Mouse (Mus musculus): Measurements from ENCODE around the gene Crxos. TPM values are rescaled to one million over a fixed set of nuclear protein-coding genes. Genes with fewer than 3 reads are reported as not detected.

The Crxos gene
- total and polyA plus RNA-seq, 3 experiments: 1.1 to 1.5 TPM; not detected in 1

DNA sequence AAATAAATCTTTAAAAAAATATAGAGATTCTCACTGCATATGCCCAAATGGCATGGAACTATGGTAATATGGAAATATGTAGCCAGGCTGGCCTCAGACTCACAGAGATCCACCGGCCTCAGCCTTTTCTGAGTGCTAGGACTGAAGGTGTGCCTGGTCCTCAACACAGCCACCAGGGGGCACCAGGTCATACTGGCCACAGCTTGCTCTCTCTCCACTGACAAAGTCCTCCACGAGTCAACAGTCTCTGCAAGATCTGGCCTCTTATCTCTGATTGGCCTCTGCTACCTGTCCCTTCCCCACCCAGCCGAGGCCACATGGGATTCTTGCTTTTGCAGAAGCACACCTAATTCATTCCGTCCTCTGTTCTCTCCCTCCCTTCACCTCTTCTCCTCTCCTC, 47.5 kb downstream of the Crxos start:
- Histone ChIP-seq H3K79me2 (replicated peaks; ENCODE audit: control insufficient read depth, extremely low read depth, insufficient read depth, poor library complexity, severe bottlenecking) (no peaks in the 10 kb centered on the region), H3K4me1 (ENCODE audit: control insufficient read depth in 1 of 2, insufficient read depth in 2 of 2) (peaks cover 0 to 4% of the 10 kb centered on the region in 2 experiments; a peak in 1 of 4 replicates), H3K9me3 (replicated peaks; ENCODE audit: low read length) (no peaks in the 10 kb centered on the region), H3K4me2 (ENCODE audit: insufficient read depth, low read depth, poor library complexity, severe bottlenecking) (no peak overlapping the region), H3K27ac (ENCODE audit: insufficient read depth, low read depth) (no peak overlapping the region), H3K27me3 (replicated peaks) (no peaks in the 10 kb centered on the region), H3K9ac (ENCODE audit: insufficient read depth, low read depth) (no peak overlapping the region), H3K4me3 (replicated peaks in 1 of 3; ENCODE audit: low read depth in 2 of 3, low read length in 2 of 3, poor library complexity in 1 of 3) (no peak overlapping the region), H3K36me3 (replicated peaks in 1 of 2; ENCODE audit: control insufficient read depth in 1 of 2, insufficient read depth in 1 of 2, low read length in 1 of 2) (peaks cover 0 to 3% of the 10 kb centered on the region in 2 experiments)
- peak; percentile 73 for DNase-seq (ENCODE audit: extremely low read depth)
- dilution Hi-C loops (cut with MboI; ENCODE audit: extremely low pct_ligation_motif_present, extremely low pct_unique_long_range_greater_than_20kb, low sequenced_read_pairs) (no loop called here), in situ Hi-C loops (cut with MboI; ENCODE audit: low pct_ligation_motif_present, low pct_unique_long_range_greater_than_20kb, low sequenced_read_pairs) (loop anchor here (25.0 kb wide), 1 partner anchor 857 kb away; the partner anchor contains the start of gene Slc1a5)
- TF ChIP-seq TBP (conservative IDR thresholded peaks at IDR 0.05; ENCODE audit: low read depth, low read length): no peak
- TF ChIP-seq MYC (IDR thresholded peaks at IDR 0.05; ENCODE audit: low read depth, low read length): peak; percentile 62; the same call in 1 of the 2 replicates
- peak; percentile 44 to 85 for TF ChIP-seq CTCF (conservative IDR thresholded peaks at IDR 0.05 in 1 of 2, IDR thresholded peaks at IDR 0.05 in 1 of 2; ENCODE audit: low read depth in 2 of 2, low read length in 2 of 2)
- peak; percentile 57 for TF ChIP-seq RAD21 (IDR thresholded peaks at IDR 0.05; ENCODE audit: low read depth, low read length)
- TF ChIP-seq SMC3 (IDR thresholded peaks at IDR 0.05; ENCODE audit: low read depth, low read length): peak; percentile 78
- TF ChIP-seq MAX (IDR thresholded peaks at IDR 0.05; ENCODE audit: low read length): peak; percentile 44; the same call in 1 of the 2 replicates
- TF ChIP-seq NELFE (IDR thresholded peaks at IDR 0.05; ENCODE audit: low read depth, low read length): no peak
- no peak for TF ChIP-seq NRF1 (IDR thresholded peaks at IDR 0.05; ENCODE audit: low read depth, low read length)
- 0 out of 2 replicates have a peak, but pooled peaks have one; percentile 9 for TF ChIP-seq IRF4 (IDR thresholded peaks at IDR 0.05; ENCODE audit: low read depth, low read length)

GRCm38 (mm10) chr7:15930543-15930942, 48.1 kb downstream of the Crxos start:
- Histone ChIP-seq H3K36me3 (replicated peaks in 1 of 2; ENCODE audit: control insufficient read depth in 1 of 2, insufficient read depth in 1 of 2, low read length in 1 of 2) (peaks cover 0 to 8% of the 10 kb centered on the region in 2 experiments), H3K9ac (ENCODE audit: insufficient read depth, low read depth) (no peak overlapping the region), H3K4me1 (ENCODE audit: control insufficient read depth in 1 of 2, insufficient read depth in 2 of 2) (peaks cover 0 to 4% of the 10 kb centered on the region in 2 experiments; a peak in 1 of 4 replicates), H3K9me3 (replicated peaks; ENCODE audit: low read length) (no peaks in the 10 kb centered on the region), H3K79me2 (replicated peaks; ENCODE audit: control insufficient read depth, extremely low read depth, insufficient read depth, poor library complexity, severe bottlenecking) (no peaks in the 10 kb centered on the region), H3K27ac (ENCODE audit: insufficient read depth, low read depth) (no peak overlapping the region), H3K4me3 (replicated peaks in 1 of 3; ENCODE audit: low read depth in 2 of 3, low read length in 2 of 3, poor library complexity in 1 of 3) (no peak overlapping the region), H3K27me3 (replicated peaks) (no peaks in the 10 kb centered on the region), H3K4me2 (ENCODE audit: insufficient read depth, low read depth, poor library complexity, severe bottlenecking) (no peak overlapping the region)
- DNase-seq (ENCODE audit: extremely low read depth): no peak
- no peak for TF ChIP-seq MAZ (IDR thresholded peaks at IDR 0.05; ENCODE audit: low read depth, low read length)
- no peak for TF ChIP-seq HCFC1 (IDR thresholded peaks at IDR 0.05; ENCODE audit: low read depth, low read length)
- peak; percentile 32 for TF ChIP-seq RAD21 (IDR thresholded peaks at IDR 0.05; ENCODE audit: low read depth, low read length)
- TF ChIP-seq ZNF384 (IDR thresholded peaks at IDR 0.05; ENCODE audit: low read depth, low read length): no peak
- TF ChIP-seq CTCF (conservative IDR thresholded peaks at IDR 0.05 in 1 of 2, IDR thresholded peaks at IDR 0.05 in 1 of 2; ENCODE audit: low read depth in 2 of 2, low read length in 2 of 2): peak; percentile 18 to 50; a peak in 2 of 4 replicates
- no peak for TF ChIP-seq NELFE (IDR thresholded peaks at IDR 0.05; ENCODE audit: low read depth, low read length)
- no peak; the same call in 1 of the 2 replicates for TF ChIP-seq USF1 (IDR thresholded peaks at IDR 0.05; ENCODE audit: low read depth, low read length)
- TF ChIP-seq ZC3H11A (IDR thresholded peaks at IDR 0.05; ENCODE audit: low read depth, low read length): no peak
- TF ChIP-seq SIN3A (IDR thresholded peaks at IDR 0.05; ENCODE audit: low read length): 0 out of 2 replicates have a peak, but pooled peaks have one; percentile 4
- no peak for TF ChIP-seq JUND (conservative IDR thresholded peaks at IDR 0.05; ENCODE audit: low read depth, low read length)
- dilution Hi-C loops (cut with MboI; ENCODE audit: extremely low pct_ligation_motif_present, extremely low pct_unique_long_range_greater_than_20kb, low sequenced_read_pairs): no loop called here
- in situ Hi-C loops (cut with MboI; ENCODE audit: low pct_ligation_motif_present, low pct_unique_long_range_greater_than_20kb, low sequenced_read_pairs): loop anchor here (25.0 kb wide), 1 partner anchor 857 kb away; the partner anchor contains the start of gene Slc1a5
